Mouse (Mus musculus) heart, postnatal 0 days (tissue): ENCODE measurements around the gene Primpol.
"Not testable (repeated sequence)": the region's sequence is repeated elsewhere in the genome, so short reads cannot be mapped to it uniquely, and the experiment has no call there.

Experiments used
- CTCF ChIP-seq: IDR thresholded peaks from 2 replicates; pipeline ENCODE4 v1.5.1; 2016; ENCODE audit warnings: antibody characterized with exemption, control low read depth, low read depth
- EP300 ChIP-seq: IDR thresholded peaks from 2 replicates; pipeline ENCODE4 v1.6.1; 2016; ENCODE audit warnings: antibody characterized with exemption, low read depth

- not testable (repeated sequence) for TF ChIP-seq CTCF, EP300
These were observed 32.7 kb downstream of the Primpol start for GRCm38 (mm10) chr8:46584328-46584727.
